Mouse (Mus musculus) hindbrain, embryonic 12.5 days (tissue): ENCODE measurements around the gene Hist1h2bc. TPM values are rescaled to one million over a fixed set of nuclear protein-coding genes. Genes with fewer than 3 reads are reported as not detected.
A peak's percentile ranks its signal among the peaks of the same experiment; 100 is the strongest.

Experiments used
- ATAC-seq: fragments of 200-750 bp; cut with Nextera tagmentation; 2 replicates; pipeline ENCODE4 v1.8.0; 2017; ENCODE audit warnings: moderate TSS enrichment; ENCODE audit not compliant: low FRiP score
- H3K27ac ChIP-seq: fragments of 300-500 bp; sonication (generic); 2 replicates; pipeline ENCODE4 v1.5.1; 2016; ENCODE audit warnings: mild to moderate bottlenecking
- H3K27me3 ChIP-seq: fragments of 300-500 bp; sonication (generic); 2 replicates; pipeline ENCODE4 v1.6.1; 2016; ENCODE audit warnings: mild to moderate bottlenecking
- H3K36me3 ChIP-seq: fragments of 300-500 bp; sonication (generic); 2 replicates; pipeline ENCODE4 v1.6.1; 2016; ENCODE audit warnings: mild to moderate bottlenecking
- H3K4me1 ChIP-seq: fragments of 300-500 bp; sonication (generic); 2 replicates; pipeline ENCODE4 v1.6.1; 2016
- H3K4me2 ChIP-seq: fragments of 300-500 bp; sonication (generic); replicated peaks from 2 replicates; pipeline ENCODE4 v1.6.1; 2016; ENCODE audit warnings: mild to moderate bottlenecking
- H3K4me3 ChIP-seq: fragments of 300-500 bp; sonication (generic); 2 replicates; pipeline ENCODE4 v1.5.1; 2016; ENCODE audit warnings: mild to moderate bottlenecking
- H3K9ac ChIP-seq: fragments of 300-500 bp; sonication (generic); 2 replicates; pipeline ENCODE4 v1.6.1; 2016; ENCODE audit warnings: mild to moderate bottlenecking, moderate library complexity
- H3K9me3 ChIP-seq: fragments of 300-500 bp; sonication (generic); replicated peaks from 2 replicates; pipeline ENCODE4 v1.6.1; 2016; ENCODE audit warnings: mild to moderate bottlenecking
- WGBS: fragments of 180-500 bp; shearing (Covaris S2); methylation state at CpG from one replicate; pipeline ENCODE4 v1.1.7; 2016; 5-methylcytosine and 5-hydroxymethylcytosine counted together
- microRNA-seq: library from miRNA; unstranded; fragments of <30 nt; microRNA quantifications from one replicate; pipeline ENCODE4, GENCODE M21; 2017
- polyA plus RNA-seq: library from polyadenylated mRNA; unstranded; fragments of >200 nt; fragmentation: Nextera tagmentation; extraction: Ambion mirVana; gene quantifications from 2 replicates; pipeline ENCODE4 v1.2.1, GENCODE M21; 2016

The Hist1h2bc gene
- polyA plus RNA-seq, 1 experiment from 2014 or later = 26.1 TPM

DNA sequence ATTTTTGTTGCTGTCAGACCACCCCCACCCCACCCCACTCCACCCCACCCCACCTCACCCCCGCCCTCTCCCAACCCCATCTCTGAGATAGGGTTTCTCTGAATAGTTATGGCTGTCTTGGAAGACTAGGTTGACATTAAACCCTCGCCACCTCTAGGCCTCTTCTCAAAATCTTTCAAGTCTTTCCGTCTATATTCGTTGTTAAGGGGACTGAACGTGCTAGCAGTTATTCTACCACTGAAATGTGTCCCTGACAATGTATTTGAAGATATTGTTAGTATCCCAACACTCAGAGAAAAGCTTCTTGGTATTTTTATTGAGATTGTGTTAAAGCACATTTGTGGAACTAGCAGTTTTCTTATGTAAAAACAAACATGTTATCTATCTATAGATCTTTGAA is 56.9 kb downstream of the Hist1h2bc start:
- Histone ChIP-seq H3K36me3 (no peaks in the 10 kb centered on the region), H3K27ac (peak overlapping the region; percentile 94; the same call in 1 of the 2 replicates), H3K27me3 (no peaks in the 10 kb centered on the region), H3K4me1 (peaks cover 13% of the 10 kb centered on the region), H3K4me3 (no peak overlapping the region), H3K4me2 (peak overlapping the region; percentile 99), H3K9me3 (no peaks in the 10 kb centered on the region), H3K9ac (no peak overlapping the region)
- WGBS = 68% methylated on average over 5 of the region's 5 CpGs
- ATAC-seq = no peak

- Histone ChIP-seq H3K27ac (no peak overlapping the region), H3K27me3 (no peaks in the 10 kb centered on the region), H3K4me3 (no peak overlapping the region), H3K4me1 (peaks cover 14% of the 10 kb centered on the region), H3K36me3 (no peaks in the 10 kb centered on the region), H3K9ac (no peak overlapping the region), H3K4me2 (no peak overlapping the region), H3K9me3 (no peaks in the 10 kb centered on the region)
- no peak for ATAC-seq
Observed at GRCm38 (mm10) chr13:23742007-23742406, 58.0 kb downstream of the Hist1h2bc start.

Small RNA genes lying within 50 kb of the gene (microRNA-seq; reads per million reads assigned to microRNA genes)
- not detected for gene Gm44350

Other genes starting within 250 kb of the Hist1h2bc start
- 0.12 TPM in 1 of 2 replicates, not detected in the other for gene Btn1a1, start 218.3 kb upstream of the Hist1h2bc start, polyA plus RNA-seq
- 0.34 and 0.43 TPM in 2 replicates for gene Btn2a2, start 195.3 kb upstream of the Hist1h2bc start, polyA plus RNA-seq
- gene Hist1h4h, start 153.1 kb upstream of the Hist1h2bc start, polyA plus RNA-seq = 5.7 and 6.9 TPM in 2 replicates
- 5.2 TPM in 1 of 2 replicates, not detected in the other for gene Hist1h2af, start 150.3 kb upstream of the Hist1h2bc start, polyA plus RNA-seq
- gene Hist1h3g, start 148.8 kb upstream of the Hist1h2bc start, polyA plus RNA-seq = 2.2 and 4.4 TPM in 2 replicates
- 0.37 and 0.57 TPM in 2 replicates for gene Hist1h2bh, start 140.8 kb upstream of the Hist1h2bc start, polyA plus RNA-seq
- gene Hist1h3f, start 140.1 kb upstream of the Hist1h2bc start, polyA plus RNA-seq = 0.66 and 1.4 TPM in 2 replicates
- gene Hist1h4f, start 132.6 kb upstream of the Hist1h2bc start, polyA plus RNA-seq = 1.4 TPM in 1 of 2 replicates, not detected in the other
- gene Hist1h1d, start 130.9 kb upstream of the Hist1h2bc start, polyA plus RNA-seq = 0.23 and 0.39 TPM in 2 replicates
- gene Hist1h3e, start 121.8 kb upstream of the Hist1h2bc start, polyA plus RNA-seq = 4.4 and 5.6 TPM in 2 replicates
- 67.4 and 81.6 TPM in 2 replicates for gene Hist1h2ae, start 113.0 kb upstream of the Hist1h2bc start, polyA plus RNA-seq
- 4.8 and 7.1 TPM in 2 replicates for gene Hist1h2bg, start 112.8 kb upstream of the Hist1h2bc start, polyA plus RNA-seq
- gene Hist1h2bf, start 110.0 kb upstream of the Hist1h2bc start, polyA plus RNA-seq = 4.4 and 7.2 TPM in 2 replicates
- 0.46 and 2.5 TPM in 2 replicates for gene Hist1h2ad, start 109.8 kb upstream of the Hist1h2bc start, polyA plus RNA-seq
- gene Hist1h3d, start 108.4 kb upstream of the Hist1h2bc start, polyA plus RNA-seq = 2.2 and 4.8 TPM in 2 replicates
- gene Hist1h4d, start 102.6 kb upstream of the Hist1h2bc start, polyA plus RNA-seq = 66.9 and 82.3 TPM in 2 replicates
- gene Hist1h2be, start 63.1 kb upstream of the Hist1h2bc start, polyA plus RNA-seq = 1.9 and 2.2 TPM in 2 replicates
- 17.0 and 18.8 TPM in 2 replicates for gene Hist1h1e, start 61.6 kb upstream of the Hist1h2bc start, polyA plus RNA-seq
- gene Hist1h2ac, start 251 bp upstream of the Hist1h2bc start, polyA plus RNA-seq = 0.72 and 0.93 TPM in 2 replicates
- gene Hist1h1t, start 11.6 kb downstream of the Hist1h2bc start, polyA plus RNA-seq = not detected in 2 replicates
- gene Hist1h4c, start 14.3 kb downstream of the Hist1h2bc start, polyA plus RNA-seq = 3.6 and 4.2 TPM in 2 replicates
- 4.9 and 5.2 TPM in 2 replicates for gene Hfe, start 26.7 kb downstream of the Hist1h2bc start, polyA plus RNA-seq
- gene Hist1h1c, start 54.6 kb downstream of the Hist1h2bc start, polyA plus RNA-seq = 15.0 and 15.4 TPM in 2 replicates
- 9.7 and 11.6 TPM in 2 replicates for gene Hist1h3c, start 61.4 kb downstream of the Hist1h2bc start, polyA plus RNA-seq
- gene Hist1h2bb, start 62.5 kb downstream of the Hist1h2bc start, polyA plus RNA-seq = 2.2 and 2.9 TPM in 2 replicates
- 22.4 and 45.2 TPM in 2 replicates for gene Hist1h2ab, start 66.9 kb downstream of the Hist1h2bc start, polyA plus RNA-seq
- gene Hist1h3b, start 68.1 kb downstream of the Hist1h2bc start, polyA plus RNA-seq = 4.5 and 11.1 TPM in 2 replicates
- 5.0 and 5.5 TPM in 2 replicates for gene Hist1h4b, start 72.8 kb downstream of the Hist1h2bc start, polyA plus RNA-seq
- gene Hist1h4a, start 77.0 kb downstream of the Hist1h2bc start, polyA plus RNA-seq = 0.72 TPM in 1 of 2 replicates, not detected in the other
- gene Hist1h3a, start 78.2 kb downstream of the Hist1h2bc start, polyA plus RNA-seq = 3.3 and 6.1 TPM in 2 replicates
- 2.4 and 2.7 TPM in 2 replicates for gene Hist1h1a, start 79.5 kb downstream of the Hist1h2bc start, polyA plus RNA-seq
- not detected in 2 replicates for gene Trim38, start 85.7 kb downstream of the Hist1h2bc start, polyA plus RNA-seq
- gene Slc17a2, start 122.8 kb downstream of the Hist1h2bc start, polyA plus RNA-seq = not detected in 2 replicates
- gene Slc17a3, start 155.2 kb downstream of the Hist1h2bc start, polyA plus RNA-seq = not detected in 2 replicates
- gene Slc17a1, start 183.6 kb downstream of the Hist1h2bc start, polyA plus RNA-seq = not detected in 2 replicates
- gene Slc17a4, start 230.8 kb downstream of the Hist1h2bc start, polyA plus RNA-seq = 0.09 TPM in 1 of 2 replicates, not detected in the other
- gene Hist1h2ba, start 250.0 kb downstream of the Hist1h2bc start, polyA plus RNA-seq = not detected in 2 replicates